Mouse (Mus musculus): Measurements from ENCODE around the gene Ccr2. TPM values are rescaled to one million over a fixed set of nuclear protein-coding genes. Genes with fewer than 3 reads are reported as not detected.

Gene Ccr2
- polyA plus RNA-seq (2012; fragmentation: generic; extraction: Trizol): not detected

GRCm38 (mm10) chr9:124101723-124102122 lies at the start of gene Ccr2:
Gene Ccr2 (plus strand): TSS chr9:124101950.

GRCm38 (mm10) chr9:124121387-124122184 lies 19.8 kb downstream of the Ccr2 start, which contains the start of gene Ccr5:
Gene Ccr5 (plus strand): TSS chr9:124121543.

Other genes with a start within 250 kb of the Ccr2 start
- under 1 TPM in 1 of 2 experiments, not detected in 1; 0.02 TPM for gene Xcr1, start 239.9 kb upstream of the Ccr2 start, polyA plus RNA-seq (2012; fragmentation: generic; extraction: Trizol)
- not detected for gene Ccr1, start 133.3 kb upstream of the Ccr2 start, polyA plus RNA-seq (2012; fragmentation: generic; extraction: Trizol)
- not detected for gene Ccr1l1, start 123.5 kb upstream of the Ccr2 start, polyA plus RNA-seq (2012; fragmentation: generic; extraction: Trizol)
- gene Ccr3, start 80.0 kb upstream of the Ccr2 start, polyA plus RNA-seq (2012; fragmentation: generic; extraction: Trizol): not detected
- not detected for gene Ccr5, start 19.6 kb downstream of the Ccr2 start, polyA plus RNA-seq (2012; fragmentation: generic; extraction: Trizol)
- 1 to 10 TPM in 1 of 2 experiments, under 1 TPM in 1; 0.09 to 1.6 TPM for gene 2010315B03Rik, start 210.7 kb downstream of the Ccr2 start, polyA plus RNA-seq (2012; fragmentation: generic; extraction: Trizol)

Measured in C3H10T1/2 (cell line).